Mouse (Mus musculus) yolk sac, embryonic 10.5 days (tissue): ENCODE measurements around the gene Fut1.

ENCODE experiments used
- DNase-seq: peaks from one replicate; pipeline ENCODE4 v3.0.0-alpha.2; 2017; ENCODE audit warnings: low spot score

The Fut1 gene

DNA sequence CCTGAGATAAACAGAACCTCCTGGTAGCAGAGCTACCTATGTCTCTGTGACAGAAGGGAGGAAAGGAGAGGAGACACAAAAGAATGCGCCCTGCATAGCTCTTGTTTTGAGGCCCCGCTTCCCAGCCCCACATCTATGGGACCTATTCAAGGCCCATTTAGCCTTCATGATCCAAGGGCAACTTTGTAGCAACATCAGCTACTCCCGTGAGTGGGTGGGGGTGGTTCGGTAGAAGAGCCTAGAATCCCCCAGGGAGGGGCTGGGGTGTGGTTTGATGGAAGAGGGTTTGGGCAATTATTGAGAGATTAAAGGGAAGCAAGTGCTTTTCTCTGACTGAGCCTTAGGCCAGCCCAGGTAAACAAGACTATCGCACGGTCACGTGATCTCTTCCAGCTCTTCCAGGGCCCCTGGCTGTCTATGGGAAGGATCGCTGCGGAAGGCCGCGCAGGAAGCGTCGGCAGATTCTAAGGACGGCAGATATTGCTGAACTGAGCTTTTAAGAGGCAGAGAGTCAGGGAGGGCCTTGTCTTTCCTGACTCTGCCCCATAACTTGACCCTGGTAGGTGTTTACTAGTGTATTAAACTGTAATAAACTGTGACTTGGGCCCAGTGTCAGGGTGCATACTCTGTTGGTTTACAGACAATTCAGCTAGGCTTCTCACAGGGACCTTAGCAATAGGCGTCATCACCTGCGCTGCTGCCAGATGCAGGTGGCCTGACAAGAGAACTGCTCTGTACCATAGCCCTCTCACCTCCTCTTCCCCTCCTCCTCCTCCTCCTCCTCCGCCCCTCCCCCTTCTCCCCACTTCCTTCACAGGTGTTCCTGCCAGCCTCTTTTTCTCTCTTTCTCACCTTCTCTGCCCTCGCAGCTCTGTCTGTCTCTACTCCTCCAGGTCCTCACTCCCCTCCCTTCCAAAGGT is 17.9 kb upstream of the Fut1 start:
- peak; percentile 66 for DNase-seq

- no peak for DNase-seq
These were observed 11.3 kb upstream of the Fut1 start for GRCm38 (mm10) chr7:45605704-45606289.

- DNase-seq = no peak
These were observed 7.6 kb upstream of the Fut1 start for GRCm38 (mm10) chr7:45609511-45609910.

DNA sequence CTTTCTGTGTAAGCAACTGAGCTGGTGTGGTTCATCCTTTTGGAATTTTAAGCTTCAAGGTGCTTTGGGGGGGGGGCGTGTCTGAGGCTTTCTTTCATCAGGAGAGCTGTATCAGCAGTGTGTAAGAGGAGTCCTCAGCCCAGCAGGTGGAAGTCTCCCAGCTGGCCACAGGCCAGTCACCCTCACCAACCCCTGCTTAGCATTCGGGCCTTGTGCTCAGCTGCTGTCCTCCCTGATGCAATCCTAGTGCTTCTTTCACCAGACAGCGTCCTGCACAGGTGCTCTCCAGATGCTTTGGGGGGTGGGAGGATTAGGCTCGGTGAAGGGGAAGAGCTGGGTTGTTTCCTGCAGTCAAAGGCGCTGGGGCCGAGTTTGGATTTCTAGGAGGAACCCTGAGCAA is 812 bp upstream of the Fut1 start:
- no peak for DNase-seq

- DNase-seq = no peak
These were observed 1.2 kb downstream of the Fut1 start for GRCm38 (mm10) chr7:45618316-45618715.

- DNase-seq = no peak
These were observed 2.5 kb downstream of the Fut1 start for GRCm38 (mm10) chr7:45619592-45619991.

GRCm38 (mm10) chr7:45621443-45621842 is 4.4 kb downstream of the Fut1 start, which contains the start of gene Izumo1:
Gene Izumo1 (plus strand): TSS chr7:45621811.
- peak; percentile 63 for DNase-seq

- DNase-seq = no peak
These were observed 6.4 kb downstream of the Fut1 start for GRCm38 (mm10) chr7:45623507-45623906.

- peak; percentile 56 for DNase-seq
These were observed 7.6 kb downstream of the Fut1 start for GRCm38 (mm10) chr7:45624718-45625117.

DNA sequence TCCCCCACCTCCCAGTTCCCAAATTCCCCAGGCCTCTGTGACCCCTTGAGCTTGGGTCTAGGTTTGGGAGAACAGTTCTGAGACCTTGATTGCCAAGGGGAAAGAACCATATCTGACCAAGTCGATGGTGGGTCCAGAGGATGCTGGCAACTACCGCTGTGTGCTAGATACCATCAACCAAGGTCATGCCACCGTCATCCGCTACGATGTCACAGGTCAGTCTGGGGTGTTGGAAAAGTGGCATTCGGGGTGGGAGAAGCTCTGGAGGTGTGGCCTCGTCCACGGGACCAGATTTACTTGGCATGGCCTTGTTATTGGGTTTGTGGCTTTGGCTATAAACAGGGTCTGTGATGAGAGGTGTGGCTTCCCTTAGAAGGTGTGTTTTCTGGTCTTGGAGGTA is 8.4 kb downstream of the Fut1 start:
- no peak for DNase-seq

DNA sequence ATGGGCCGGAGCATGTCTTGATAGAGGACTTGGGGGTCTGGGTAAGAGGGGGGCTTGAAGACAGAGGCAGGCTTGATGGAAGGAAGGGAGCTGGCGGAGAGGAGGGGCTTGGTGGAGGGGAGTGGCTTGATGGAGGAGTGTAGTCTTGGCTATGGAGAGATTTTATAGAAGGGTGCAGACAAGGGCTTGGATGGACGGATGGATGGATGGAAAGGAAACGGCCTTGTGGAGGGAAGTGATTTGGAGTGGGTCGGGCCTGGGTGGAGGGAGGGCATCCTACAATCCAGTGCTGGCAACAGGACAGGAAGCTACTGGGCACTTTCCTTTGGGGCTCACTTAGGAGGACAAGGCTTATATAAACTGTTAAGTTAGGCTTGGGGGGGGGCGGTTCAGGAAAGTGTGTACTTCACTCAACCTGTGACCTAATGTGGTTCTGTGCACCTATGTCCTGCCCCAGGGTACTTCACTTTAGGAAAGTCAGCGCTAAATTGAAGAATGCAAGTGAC is 9.5 kb downstream of the Fut1 start:
- no peak for DNase-seq

- DNase-seq = no peak
These were observed 10.2 kb downstream of the Fut1 start, which contains the start of gene Rasip1 for GRCm38 (mm10) chr7:45627261-45627660. Gene Rasip1 (plus strand): TSS chr7:45627488.

GRCm38 (mm10) chr7:45628364-45629294 is 11.5 kb downstream of the Fut1 start:
- DNase-seq = peak; percentile 74

DNA sequence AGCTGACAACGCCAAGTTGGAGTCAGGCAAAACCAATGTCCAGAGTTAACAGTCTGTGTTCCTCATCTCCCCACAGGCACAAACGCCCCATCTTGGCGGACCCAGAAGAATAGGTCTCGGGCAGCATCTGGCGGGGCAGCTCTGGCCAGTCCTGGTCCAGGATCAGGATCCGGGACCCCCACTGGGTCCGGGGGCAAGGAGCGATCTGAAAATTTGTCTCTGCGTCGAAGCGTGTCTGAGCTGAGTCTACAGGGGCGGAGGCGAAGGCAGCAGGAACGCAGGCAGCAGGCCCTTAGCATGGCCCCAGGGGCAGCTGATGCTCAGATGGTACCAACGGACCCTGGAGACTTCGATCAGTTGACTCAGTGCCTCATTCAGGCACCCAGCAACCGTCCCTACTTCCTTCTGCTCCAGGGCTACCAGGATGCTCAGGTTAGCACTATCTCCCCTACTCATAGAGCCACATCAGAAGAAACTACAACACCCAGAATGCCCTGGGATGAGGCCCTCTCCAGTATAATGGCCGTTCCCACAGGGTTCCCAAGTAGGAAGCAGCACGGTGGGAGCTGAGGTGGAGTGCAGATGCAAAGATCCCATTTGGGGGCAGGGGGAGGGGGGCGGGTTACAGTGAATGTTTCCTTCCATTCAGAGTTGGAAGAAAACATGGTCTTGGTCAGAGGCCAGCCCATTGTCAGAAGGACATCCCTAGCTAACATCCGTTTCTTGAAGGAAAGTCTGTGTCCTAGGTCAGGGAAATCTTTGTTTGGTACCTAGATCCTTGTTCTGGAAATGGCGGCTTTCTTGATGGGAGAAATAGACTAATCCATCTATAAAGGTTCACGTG is 13.2 kb downstream of the Fut1 start:
- no peak for DNase-seq

- no peak for DNase-seq
These were observed 15.4 kb downstream of the Fut1 start for GRCm38 (mm10) chr7:45632499-45632898.

DNA sequence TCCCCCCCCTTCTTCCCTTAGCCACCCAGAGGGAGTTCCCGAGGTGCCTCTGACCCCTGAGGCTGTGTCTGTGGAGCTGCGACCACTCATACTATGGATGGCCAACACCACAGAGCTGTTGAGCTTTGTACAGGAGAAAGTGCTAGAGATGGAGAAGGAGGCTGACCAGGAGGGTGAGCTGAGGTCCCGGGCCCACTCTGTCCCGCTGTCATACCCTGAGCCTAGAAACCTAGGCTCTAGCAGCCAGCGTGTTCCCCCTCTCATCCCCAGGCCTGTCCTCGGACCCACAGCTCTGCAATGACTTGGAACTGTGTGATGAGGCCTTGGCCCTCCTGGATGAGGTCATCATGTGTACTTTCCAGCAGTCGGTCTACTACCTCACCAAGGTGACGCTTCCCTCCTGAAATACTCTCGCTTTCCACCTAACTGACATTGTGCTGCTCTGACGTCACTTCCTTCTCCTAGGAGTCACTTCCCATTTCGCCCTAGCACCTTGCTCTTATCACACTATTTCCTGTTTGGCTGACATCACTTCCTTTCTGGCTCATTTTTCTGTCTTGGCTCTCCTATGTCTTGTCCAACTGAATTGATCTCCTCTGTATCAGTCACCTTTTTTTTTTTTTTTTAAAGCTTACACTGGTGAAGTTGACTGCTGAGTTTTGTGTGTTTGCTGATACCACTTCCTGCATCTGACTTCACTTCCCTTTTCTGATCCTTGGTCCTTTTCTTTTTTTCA is 18.0 kb downstream of the Fut1 start:
- no peak for DNase-seq

GRCm38 (mm10) chr7:45635711-45636688 is 18.9 kb downstream of the Fut1 start:
- no peak for DNase-seq

- DNase-seq = no peak
These were observed 20.6 kb downstream of the Fut1 start for GRCm38 (mm10) chr7:45637710-45638109.
